Mouse (Mus musculus) ES-E14 (cell line): ENCODE data around the gene Gtsf1l. TPM values are rescaled to one million over a fixed set of nuclear protein-coding genes. Genes with fewer than 3 reads are reported as not detected.

Experiments
- DNase-seq: peaks from one replicate; pipeline ENCODE4 v3.0.0-alpha.2; 2013; ENCODE audit warnings: low read depth, low spot score
- H3K27ac ChIP-seq: 2 replicates; pipeline ENCODE4 v1.5.1; 2012; ENCODE audit warnings: low read depth, mild to moderate bottlenecking, low read length, moderate library complexity, mixed read lengths; ENCODE audit not compliant: poor library complexity, insufficient read depth, severe bottlenecking
- H3K36me3 ChIP-seq: 2 replicates; pipeline ENCODE4 v1.6.1; 2012; ENCODE audit warnings: mild to moderate bottlenecking, low read length, moderate library complexity, mixed read lengths; ENCODE audit not compliant: control insufficient read depth, poor library complexity, insufficient read depth, severe bottlenecking
- H3K4me1 ChIP-seq, 2 experiments: fragments of 150-350 bp in 1 of 2; sonication (generic) in 1 of 2; 2 replicates each; pipeline ENCODE4 v1.6.1; 2012; ENCODE audit warnings: low read length in 2 of 2, mild to moderate bottlenecking in 1 of 2, mixed read lengths in 1 of 2; ENCODE audit not compliant: control insufficient read depth in 2 of 2, insufficient read depth in 2 of 2, poor library complexity in 1 of 2
- H3K4me3 ChIP-seq, 2 experiments: fragments of 150-350 bp in 1 of 2; sonication (generic) in 1 of 2; 2 replicates each; pipeline ENCODE4 v1.5.1; 2012; ENCODE audit warnings: low read length in 2 of 2, low read depth in 1 of 2, mild to moderate bottlenecking in 1 of 2, mixed read lengths in 1 of 2; ENCODE audit not compliant: insufficient read depth in 1 of 2, poor library complexity in 1 of 2, severe bottlenecking in 1 of 2
- H3K9ac ChIP-seq: 2 replicates; pipeline ENCODE4 v1.6.1; 2012; ENCODE audit warnings: low read depth, mild to moderate bottlenecking, low read length, mixed read lengths; ENCODE audit not compliant: poor library complexity, insufficient read depth, severe bottlenecking
- H3K9me3 ChIP-seq: fragments of 150-350 bp; sonication (generic); 2 replicates; pipeline ENCODE4 v1.6.1; 2012; ENCODE audit warnings: low read depth, mild to moderate bottlenecking, low read length; ENCODE audit not compliant: control insufficient read depth, insufficient read depth
- CHD2 ChIP-seq: IDR thresholded peaks from 2 replicates; pipeline ENCODE4 v1.6.1; 2014; ENCODE audit warnings: mild to moderate bottlenecking, low read depth, low read length, inconsistent platforms
- HCFC1 ChIP-seq: IDR thresholded peaks from 2 replicates; pipeline ENCODE4 v1.6.1; 2012; ENCODE audit warnings: low read length, inconsistent platforms, borderline replicate concordance; ENCODE audit not compliant: insufficient read depth
- MAFK ChIP-seq: IDR thresholded peaks from 2 replicates; pipeline ENCODE4 v1.6.1; 2014; ENCODE audit warnings: mild to moderate bottlenecking, low read depth, low read length, inconsistent platforms; ENCODE audit not compliant: insufficient read depth
- ZC3H11A ChIP-seq: IDR thresholded peaks from 2 replicates; pipeline ENCODE4 v1.6.1; 2012; ENCODE audit warnings: low read depth, mild to moderate bottlenecking, inconsistent platforms, low read length, borderline replicate concordance
- ZNF384 ChIP-seq: IDR thresholded peaks from 2 replicates; pipeline ENCODE4 v1.6.1; 2012; ENCODE audit warnings: low read depth, low read length, inconsistent platforms
- in situ Hi-C, 2 experiments: fragments of 600-800 bp; cut with MboI; formaldehyde crosslinking; loops; one replicate each; pipeline ENCODE4 v1.15.1; 2025; ENCODE audit warnings: low sequenced_read_pairs in 2 of 2, inconsistent platforms in 1 of 2; ENCODE audit not compliant: unreplicated experiment in 2 of 2
- total RNA-seq: library from RNA; depleted of rRNA; stranded (reverse); fragments of 300-350 nt; gene quantifications from 2 replicates; pipeline ENCODE4 v1.2.3, GENCODE M21; 2012

The Gtsf1l gene
- total RNA-seq, 1 experiment: 25.7 TPM

- Histone ChIP-seq H3K4me3 (no peak overlapping the region), H3K36me3 (peaks cover 89% of the 10 kb centered on the region), H3K4me1 (peaks cover 4 to 30% of the 10 kb centered on the region in 2 experiments), H3K9me3 (no peaks in the 10 kb centered on the region), H3K9ac (no peak overlapping the region), H3K27ac (no peak overlapping the region; the same call in 1 of the 2 replicates)
- in situ Hi-C loops: no loop called here
- TF ChIP-seq ZNF384: no peak
- TF ChIP-seq CHD2: no peak
- no peak for TF ChIP-seq ZC3H11A
- TF ChIP-seq MAFK: no peak
- no peak for DNase-seq
Observed at GRCm38 (mm10) chr2:163071590-163071989, 16.1 kb downstream of the Gtsf1l start.

- TF ChIP-seq CHD2 (no peak), MAFK (no peak)
- in situ Hi-C loops: no loop called here
- no peak overlapping the region for H3K9ac ChIP-seq
- no peaks in the 10 kb centered on the region for H3K9me3 ChIP-seq
- H3K27ac ChIP-seq: no peak overlapping the region; the same call in 1 of the 2 replicates
- H3K4me1 ChIP-seq: peaks cover 4 to 32% of the 10 kb centered on the region in 2 experiments
- H3K4me3 ChIP-seq: no peak overlapping the region
- H3K36me3 ChIP-seq: peaks cover 87% of the 10 kb centered on the region
- DNase-seq: no peak
Observed at GRCm38 (mm10) chr2:163070213-163070612, 17.4 kb downstream of the Gtsf1l start.

- peaks cover 4 to 39% of the 10 kb centered on the region in 2 experiments for H3K4me1 ChIP-seq
- H3K27ac ChIP-seq: peak overlapping the region; percentile 81; the same call in 1 of the 2 replicates
- no peaks in the 10 kb centered on the region for H3K9me3 ChIP-seq
- H3K4me3 ChIP-seq: peak overlapping the region in 1 of 2 experiments; percentile 7; a peak in 1 of 4 replicates
- DNase-seq: no peak
- peaks cover 87% of the 10 kb centered on the region for H3K36me3 ChIP-seq
- H3K9ac ChIP-seq: no peak overlapping the region
- in situ Hi-C loops: no loop called here
- no peak for TF ChIP-seq CHD2
- TF ChIP-seq MAFK: no peak
- no peak for TF ChIP-seq HCFC1
- TF ChIP-seq ZNF384: no peak
- TF ChIP-seq ZC3H11A: no peak
Observed at GRCm38 (mm10) chr2:163067233-163067632, 20.4 kb downstream of the Gtsf1l start.

DNA sequence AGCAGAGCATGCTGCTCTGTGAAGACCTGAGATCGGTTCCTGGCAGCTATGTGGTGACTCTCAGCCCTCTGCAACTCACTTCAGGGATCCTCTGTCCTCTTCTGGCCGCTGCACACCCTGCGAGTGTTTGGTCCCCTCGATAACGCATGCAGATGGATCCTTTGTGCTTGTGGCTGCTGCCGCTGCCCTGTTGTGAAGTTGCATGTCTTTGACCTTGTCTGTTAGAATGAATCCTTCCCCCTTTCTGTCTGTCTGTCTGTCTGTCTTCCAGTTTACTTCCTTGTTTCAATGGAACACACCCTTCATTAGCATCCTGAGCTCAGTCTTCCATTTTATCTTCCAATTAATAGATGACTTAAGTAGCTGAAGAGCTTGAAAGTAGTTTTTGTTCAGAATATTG lies 21.3 kb downstream of the Gtsf1l start:
- TF ChIP-seq CHD2 (no peak), ZNF384 (no peak), HCFC1 (no peak), ZC3H11A (no peak), MAFK (no peak)
- peak overlapping the region; percentile 4; the same call in 1 of the 2 replicates for H3K9ac ChIP-seq
- DNase-seq: no peak
- peaks cover 85% of the 10 kb centered on the region for H3K36me3 ChIP-seq
- H3K27ac ChIP-seq: peak overlapping the region; percentile 81
- in situ Hi-C loops: no loop called here
- peak overlapping the region in 1 of 2 experiments; percentile 40; a peak in 2 of 4 replicates for H3K4me3 ChIP-seq
- peaks cover 4 to 37% of the 10 kb centered on the region in 2 experiments for H3K4me1 ChIP-seq
- H3K9me3 ChIP-seq: no peaks in the 10 kb centered on the region

DNA sequence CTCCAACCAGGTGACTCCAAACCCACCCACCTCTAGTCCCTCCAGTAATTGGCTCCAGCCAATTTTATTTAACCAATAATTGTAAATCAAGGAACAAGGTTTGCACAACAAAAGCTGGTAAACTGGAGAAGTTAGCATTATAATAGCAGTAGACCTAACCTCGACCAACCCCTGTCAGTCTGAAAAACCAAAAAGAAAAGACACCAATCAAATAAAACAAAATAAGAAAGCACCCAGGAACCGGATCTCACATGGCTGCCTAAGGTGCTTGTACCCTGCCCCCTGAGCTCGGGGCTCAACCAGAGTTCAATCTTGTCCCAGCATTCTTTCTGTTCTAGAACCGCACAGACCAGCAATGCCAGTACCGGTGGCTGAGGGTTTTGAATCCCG lies 25.5 kb downstream of the Gtsf1l start:
- peak overlapping the region; percentile 34 to 60 for H3K4me3 ChIP-seq
- no peak for TF ChIP-seq ZNF384
- peak; percentile 81 for DNase-seq
- peak overlapping the region; percentile 37 for H3K9ac ChIP-seq
- no peaks in the 10 kb centered on the region for H3K9me3 ChIP-seq
- in situ Hi-C loops: no loop called here
- H3K36me3 ChIP-seq: peaks cover 62% of the 10 kb centered on the region
- H3K4me1 ChIP-seq: peaks cover 2 to 30% of the 10 kb centered on the region in 2 experiments
- H3K27ac ChIP-seq: peak overlapping the region; percentile 95
